Mouse (Mus musculus) liver, embryonic 14.5 days (tissue): ENCODE data around the gene Rpl21.

Source experiments
- CTCF ChIP-seq: IDR thresholded peaks from 2 replicates; pipeline ENCODE4 v1.5.1; 2016; ENCODE audit warnings: antibody characterized with exemption, low read depth, control low read depth
- EP300 ChIP-seq: IDR thresholded peaks from 2 replicates; pipeline ENCODE4 v1.6.1; 2016; ENCODE audit warnings: antibody characterized with exemption, low read depth

- TF ChIP-seq CTCF (no peak), EP300 (no peak)
These were observed 43.3 kb upstream of the Rpl21 start for GRCm38 (mm10) chr5:146789413-146789812.
